Mouse (Mus musculus) spleen, postnatal 4 days (tissue): Measurements from ENCODE around the gene Edn2.

ENCODE experiments used
- DNase-seq, 2 experiments: peaks; one replicate each; pipeline ENCODE4 v3.0.0; 2022; ENCODE audit warnings: low spot score in 2 of 2

Edn2 gene

DNA sequence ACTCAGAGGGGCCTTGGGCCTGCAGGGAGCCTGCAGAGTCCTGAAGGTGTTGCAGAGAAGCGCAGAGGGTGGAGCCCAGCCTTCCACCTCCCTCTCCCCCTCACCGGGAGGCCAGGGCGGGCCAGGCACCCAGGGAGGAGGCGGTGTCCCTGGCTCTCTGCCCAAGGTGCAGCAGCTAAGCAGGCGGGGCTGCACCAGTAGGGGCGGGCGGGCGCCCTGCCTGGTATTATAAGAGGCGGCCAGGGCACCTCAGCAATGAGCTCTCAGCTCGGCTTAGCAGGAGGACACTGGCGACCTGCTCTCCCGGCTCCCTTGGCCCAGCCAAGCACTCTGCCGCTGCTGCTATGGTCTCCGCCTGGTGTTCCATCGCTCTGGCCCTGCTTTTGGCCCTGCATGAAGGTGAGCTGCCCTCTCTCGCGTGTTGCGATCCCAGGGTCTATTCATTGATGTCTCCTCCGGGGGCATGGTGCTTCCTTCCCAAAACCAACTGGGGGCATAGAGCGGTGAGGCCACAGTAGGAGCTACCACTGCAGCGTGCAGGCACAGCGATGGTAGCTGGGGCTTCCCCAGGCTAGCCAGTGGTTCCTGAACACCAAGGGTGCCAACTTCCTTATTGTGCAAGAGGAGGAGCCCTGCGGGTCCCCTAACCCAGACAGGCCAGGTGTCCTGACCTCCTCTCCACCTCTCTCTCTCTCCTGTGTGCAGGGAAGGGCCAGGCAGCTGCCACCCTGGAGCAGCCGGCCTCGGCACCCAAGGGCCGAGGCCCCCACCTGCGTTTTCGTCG lies at the start of gene Edn2:
Edn2 (plus strand) TSS at position 41 of the 784 bp plus-strand sequence.
- DNase-seq: no peak

DNA sequence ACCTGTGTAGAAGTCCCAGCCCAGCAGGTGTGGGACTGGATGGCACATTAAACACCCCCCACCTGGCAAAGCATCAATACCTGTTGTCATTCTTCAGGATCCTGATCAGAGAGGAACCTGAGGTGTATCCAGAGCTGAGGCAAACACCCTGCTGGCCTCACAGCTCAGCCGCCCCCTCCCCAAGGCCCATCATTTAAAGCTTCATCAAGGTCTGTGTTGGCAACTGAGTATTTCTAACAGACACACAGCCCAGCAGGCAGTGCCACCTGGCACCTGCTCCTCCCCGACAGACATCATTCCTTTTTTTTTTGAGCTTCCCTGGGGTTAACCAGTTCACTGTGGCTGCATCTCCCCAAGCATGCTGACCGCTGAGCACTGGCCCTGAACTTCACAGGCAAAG lies 45.5 kb upstream of the Edn2 start:
- DNase-seq: no peak

- DNase-seq: no peak
Observed at GRCm38 (mm10) chr4:120116312-120116711, 44.7 kb upstream of the Edn2 start.

DNA sequence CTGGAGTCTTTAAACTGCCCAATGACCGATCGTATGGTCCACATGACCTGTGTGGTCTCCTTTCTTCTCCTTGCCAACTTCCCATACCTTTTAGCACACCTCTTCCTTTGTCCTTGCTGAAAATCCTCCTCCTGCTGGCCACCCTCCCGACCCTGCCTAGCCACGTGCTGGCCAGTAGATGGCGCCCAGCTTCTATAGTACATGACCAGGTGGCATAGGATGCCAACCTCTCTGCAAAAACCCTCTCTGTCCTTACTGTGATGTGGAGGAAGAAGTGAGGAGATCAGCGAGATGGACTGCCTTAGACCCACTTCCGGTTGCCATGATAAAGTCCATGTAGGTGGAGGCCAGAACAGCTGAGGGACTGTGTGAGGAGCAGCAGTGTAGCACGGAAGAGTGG lies 40.7 kb upstream of the Edn2 start:
- peak in 1 of 2 experiments; percentile 28 for DNase-seq

GRCm38 (mm10) chr4:120124656-120125055 lies 36.4 kb upstream of the Edn2 start:
- no peak for DNase-seq

DNA sequence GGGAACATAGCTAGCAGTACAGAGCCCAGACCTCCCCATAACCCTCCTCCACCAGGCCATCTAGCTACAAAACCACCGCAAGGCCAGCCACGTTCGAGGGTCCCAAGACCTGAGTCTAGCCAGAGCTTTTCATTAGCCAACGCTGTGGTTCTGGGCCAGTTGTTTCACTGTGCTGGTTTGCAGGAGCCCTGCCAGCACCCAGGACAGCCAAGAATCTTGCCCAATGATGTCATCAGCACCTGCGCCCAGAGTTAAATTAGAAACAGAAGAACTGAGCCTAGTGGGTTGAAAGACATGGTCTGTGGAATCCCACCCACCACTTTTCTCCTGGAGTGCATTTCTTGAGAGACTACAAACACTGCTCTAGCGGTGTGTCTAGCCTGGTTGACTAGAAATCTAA lies 35.0 kb upstream of the Edn2 start:
- no peak for DNase-seq

DNA sequence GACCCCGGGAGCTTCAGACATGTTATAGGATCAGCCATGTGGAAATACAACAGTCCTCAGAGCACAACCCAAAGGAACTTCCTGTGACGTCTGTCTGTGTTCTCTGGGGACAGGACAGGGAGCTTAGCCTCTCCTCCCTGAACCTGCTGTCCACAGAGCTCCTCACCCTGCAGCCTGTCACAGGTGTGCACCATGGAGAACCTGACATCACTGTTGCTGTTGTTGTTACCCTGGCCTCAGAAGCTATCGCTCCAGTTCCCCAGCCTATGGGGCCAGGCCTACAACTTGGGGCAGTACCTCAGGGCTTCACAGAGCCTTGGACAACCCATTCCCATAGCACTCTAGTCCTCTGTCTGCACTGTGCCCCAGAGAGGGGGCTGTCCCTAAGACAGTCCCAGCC lies 33.7 kb upstream of the Edn2 start:
- DNase-seq: no peak

- DNase-seq: no peak
Observed at GRCm38 (mm10) chr4:120128033-120128432, 33.0 kb upstream of the Edn2 start.

DNA sequence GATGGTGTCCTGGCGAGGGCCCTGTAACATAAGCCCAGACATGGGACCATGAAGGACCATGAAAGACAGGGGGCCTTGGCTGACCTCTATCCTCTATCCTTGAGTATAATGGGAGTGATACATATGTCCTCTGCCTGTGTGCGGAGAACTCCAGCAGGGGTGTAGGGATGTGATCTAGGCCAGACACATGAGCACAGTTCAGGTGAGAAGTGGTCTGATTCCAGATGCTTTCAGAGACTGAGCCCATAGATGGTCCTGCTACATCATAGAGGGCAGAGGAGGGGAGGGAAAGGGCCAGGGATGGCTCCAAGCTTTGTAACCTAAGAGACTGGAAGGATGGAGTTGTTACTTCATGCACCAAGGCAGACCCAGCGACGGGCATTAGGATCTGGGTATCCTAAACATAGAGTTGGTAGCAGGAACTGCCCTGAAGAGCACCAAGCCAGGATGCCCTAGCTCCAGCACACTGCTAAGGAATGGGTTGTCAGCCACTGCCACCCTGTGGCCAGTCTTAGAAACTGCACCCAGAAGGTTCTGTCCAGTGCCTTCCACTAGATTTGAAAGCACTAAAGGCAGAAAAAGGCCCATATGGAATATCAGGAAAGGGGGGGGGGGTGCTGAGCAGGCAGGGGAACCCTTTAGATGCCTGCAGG lies 31.6 kb upstream of the Edn2 start:
- DNase-seq: no peak

DNA sequence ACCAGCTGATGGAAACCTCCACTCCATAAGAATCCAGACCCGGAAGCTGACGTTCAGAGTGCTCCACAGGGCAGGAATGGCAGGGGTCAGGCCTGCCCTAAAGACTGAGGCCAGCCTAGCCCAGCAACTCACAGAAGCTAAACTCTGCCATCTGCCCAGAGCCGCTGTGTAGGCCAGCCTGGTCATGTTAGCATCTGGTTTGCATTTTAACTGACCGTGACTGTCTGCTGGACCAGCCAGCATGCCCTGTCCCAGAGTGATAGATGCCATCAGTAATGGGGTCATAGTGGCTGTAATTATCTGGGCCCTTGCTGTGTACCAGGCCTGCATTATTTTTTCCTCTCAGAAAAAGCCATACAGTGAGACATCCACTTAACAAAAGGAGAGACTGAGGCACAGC lies 30.1 kb upstream of the Edn2 start:
- DNase-seq: no peak

GRCm38 (mm10) chr4:120131441-120132220 lies 29.4 kb upstream of the Edn2 start:
- DNase-seq: no peak

GRCm38 (mm10) chr4:120134223-120134622 lies 26.8 kb upstream of the Edn2 start:
- no peak for DNase-seq

DNA sequence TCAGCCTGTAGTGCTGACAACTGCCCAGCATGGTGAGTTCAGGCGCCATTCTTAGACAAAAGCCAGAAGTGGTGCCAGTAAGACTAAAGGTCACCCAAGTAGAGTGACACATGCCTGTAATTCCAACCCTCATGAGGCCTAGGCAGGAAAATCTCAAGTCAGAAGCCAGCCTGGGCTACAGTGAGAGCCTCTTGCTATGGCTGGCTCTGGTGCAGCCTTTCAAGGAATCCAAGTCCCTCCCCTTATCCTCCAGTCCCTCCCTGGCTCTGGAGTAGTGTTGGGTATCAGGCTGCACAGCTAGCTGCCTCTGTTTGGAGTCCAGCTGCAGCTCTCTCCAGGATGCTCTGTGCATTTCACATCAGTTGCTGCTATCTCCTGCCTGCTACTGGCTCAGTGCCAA lies 19.2 kb upstream of the Edn2 start:
- DNase-seq: no peak

- no peak for DNase-seq
Observed at GRCm38 (mm10) chr4:120142905-120143304, 18.1 kb upstream of the Edn2 start.

DNA sequence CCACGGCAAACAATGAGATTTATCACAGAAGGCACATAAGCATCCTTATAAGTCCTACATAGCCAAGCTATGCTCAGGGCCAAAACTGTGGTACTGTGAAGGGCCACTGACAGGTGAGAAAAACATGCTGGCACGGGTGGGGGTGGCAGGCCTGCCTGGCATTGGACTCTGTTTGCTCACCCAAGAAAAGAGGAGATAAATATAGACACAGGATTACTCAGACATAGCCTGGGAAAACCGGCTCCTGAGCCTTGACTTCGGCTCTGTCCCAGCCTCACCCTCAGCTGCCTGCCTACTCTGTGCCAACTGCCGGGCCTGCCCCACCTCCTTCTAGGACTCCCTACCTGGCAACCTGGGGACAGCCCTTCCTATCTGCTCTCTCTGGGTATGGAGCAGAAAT lies 16.7 kb upstream of the Edn2 start:
- no peak for DNase-seq

DNA sequence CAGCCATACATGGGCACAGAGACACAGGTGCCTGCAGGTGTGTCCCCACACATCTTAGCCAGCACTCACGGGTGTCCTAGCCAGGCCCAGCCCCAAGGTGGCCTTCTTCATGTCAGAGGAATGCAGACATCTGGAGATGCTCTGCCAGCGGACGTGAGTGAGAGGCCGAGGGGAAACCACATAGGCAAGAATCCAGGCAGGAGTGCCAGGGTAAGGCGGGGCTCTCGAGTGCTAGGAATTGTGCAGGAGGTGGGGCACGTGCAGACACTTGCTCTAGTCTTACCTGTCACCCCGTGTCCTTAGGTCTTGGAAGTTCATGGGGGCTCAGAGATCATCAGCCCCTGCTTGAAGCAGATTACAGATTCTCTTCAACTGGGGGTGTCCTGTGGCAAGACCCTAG lies 15.1 kb upstream of the Edn2 start:
- no peak for DNase-seq

- no peak for DNase-seq
Observed at GRCm38 (mm10) chr4:120148291-120149141, 12.5 kb upstream of the Edn2 start.

DNA sequence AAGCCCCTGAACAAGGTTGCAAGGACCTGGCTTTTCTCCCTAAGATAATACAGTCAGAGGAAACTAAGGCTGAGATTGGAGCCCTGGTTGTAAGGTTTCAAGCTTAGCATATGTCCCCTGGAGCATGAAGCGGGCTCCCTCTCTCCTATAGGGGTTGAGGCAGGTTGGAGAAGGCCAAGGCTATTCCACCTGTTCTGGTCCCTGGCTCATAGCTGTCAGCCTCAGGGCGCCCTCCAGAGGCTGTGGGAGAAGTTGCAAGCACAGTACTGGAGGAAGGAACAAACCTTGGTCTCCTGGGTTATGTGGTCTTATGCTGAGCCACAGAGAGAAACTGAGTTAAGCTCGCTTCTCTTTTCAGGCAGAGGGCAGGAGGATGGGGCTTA lies 11.9 kb upstream of the Edn2 start:
- no peak for DNase-seq

GRCm38 (mm10) chr4:120150345-120150920 lies 10.6 kb upstream of the Edn2 start:
- no peak for DNase-seq

DNA sequence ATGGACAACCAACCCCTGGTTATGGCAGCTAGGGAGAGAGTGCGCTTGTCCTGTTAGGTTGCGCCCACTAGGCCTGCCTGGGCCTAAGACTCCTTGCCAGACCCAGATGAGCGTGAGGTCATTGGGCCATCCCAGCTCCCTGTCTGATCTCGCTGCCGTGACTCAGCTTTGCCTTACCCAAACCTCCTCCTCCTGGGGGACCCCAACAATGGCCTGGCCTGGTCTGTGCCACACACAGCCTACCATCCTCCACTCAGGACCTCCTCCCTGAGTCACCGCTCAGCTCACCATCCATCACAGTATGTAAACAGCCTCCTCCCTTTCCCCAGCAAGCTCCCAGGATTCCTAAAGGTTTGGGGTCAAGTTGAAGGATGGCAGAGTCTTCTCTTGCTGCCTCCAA lies 9.1 kb upstream of the Edn2 start:
- no peak for DNase-seq

GRCm38 (mm10) chr4:120152648-120153047 lies 8.4 kb upstream of the Edn2 start:
- DNase-seq: no peak
